Mouse (Mus musculus) neural tube, embryonic 14.5 days (tissue): ENCODE measurements around the gene Ankrd54. TPM values are rescaled to one million over a fixed set of nuclear protein-coding genes. Genes with fewer than 3 reads are reported as not detected.
A peak's percentile ranks its signal among the peaks of the same experiment; 100 is the strongest.

Experiments used
- ATAC-seq: fragments of 200-750 bp; cut with Nextera tagmentation; 2 replicates; pipeline ENCODE4 v1.8.0; 2017; ENCODE audit warnings: low read depth, mild to moderate bottlenecking, moderate TSS enrichment, moderate library complexity
- H3K27ac ChIP-seq: fragments of 300-500 bp; sonication (generic); 2 replicates; pipeline ENCODE4 v1.5.1; 2014; ENCODE audit warnings: low read depth, mild to moderate bottlenecking, control low read depth, low read length, moderate library complexity, mixed read lengths
- H3K27me3 ChIP-seq: fragments of 300-500 bp; sonication (generic); 2 replicates; pipeline ENCODE4 v1.6.1; 2014; ENCODE audit warnings: low read length; ENCODE audit not compliant: control insufficient read depth, insufficient read depth
- H3K36me3 ChIP-seq: fragments of 300-500 bp; sonication (generic); 2 replicates; pipeline ENCODE4 v1.6.1; 2014; ENCODE audit warnings: low read length, mixed read lengths; ENCODE audit not compliant: control insufficient read depth, insufficient read depth
- H3K4me1 ChIP-seq: fragments of 300-500 bp; sonication (generic); 2 replicates; pipeline ENCODE4 v1.6.1; 2014; ENCODE audit warnings: low read length; ENCODE audit not compliant: control insufficient read depth, insufficient read depth
- H3K4me2 ChIP-seq: fragments of 300-500 bp; sonication (generic); 2 replicates; pipeline ENCODE4 v1.6.1; 2014; ENCODE audit warnings: mild to moderate bottlenecking, low read depth, low read length, control low read depth
- H3K4me3 ChIP-seq: fragments of 300-500 bp; sonication (generic); 2 replicates; pipeline ENCODE4 v1.5.1; 2014; ENCODE audit warnings: low read depth, low read length, control low read depth, mixed read lengths
- H3K9ac ChIP-seq: fragments of 300-500 bp; sonication (generic); replicated peaks from 2 replicates; pipeline ENCODE4 v1.6.1; 2014; ENCODE audit warnings: low read depth, mild to moderate bottlenecking, control low read depth, low read length, mixed read lengths
- H3K9me3 ChIP-seq: fragments of 300-500 bp; sonication (generic); 2 replicates; pipeline ENCODE4 v1.6.1; 2016; ENCODE audit warnings: low read length; ENCODE audit not compliant: control insufficient read depth
- WGBS: fragments of 180-500 bp; shearing (Covaris S2); extraction: QIAGEN DNeasy Blood & Tissue Kit; methylation state at CpG from one replicate; pipeline ENCODE4 v1.1.7; 2014; 5-methylcytosine and 5-hydroxymethylcytosine counted together
- polyA plus RNA-seq: library from polyadenylated mRNA; unstranded; fragments of >200 nt; fragmentation: Nextera tagmentation; extraction: Ambion mirVana; gene quantifications from 2 replicates; pipeline ENCODE4 v1.2.1, GENCODE M21; 2014

Gene Ankrd54
- polyA plus RNA-seq, 1 experiment from 2014 or later = 46.2 TPM

DNA sequence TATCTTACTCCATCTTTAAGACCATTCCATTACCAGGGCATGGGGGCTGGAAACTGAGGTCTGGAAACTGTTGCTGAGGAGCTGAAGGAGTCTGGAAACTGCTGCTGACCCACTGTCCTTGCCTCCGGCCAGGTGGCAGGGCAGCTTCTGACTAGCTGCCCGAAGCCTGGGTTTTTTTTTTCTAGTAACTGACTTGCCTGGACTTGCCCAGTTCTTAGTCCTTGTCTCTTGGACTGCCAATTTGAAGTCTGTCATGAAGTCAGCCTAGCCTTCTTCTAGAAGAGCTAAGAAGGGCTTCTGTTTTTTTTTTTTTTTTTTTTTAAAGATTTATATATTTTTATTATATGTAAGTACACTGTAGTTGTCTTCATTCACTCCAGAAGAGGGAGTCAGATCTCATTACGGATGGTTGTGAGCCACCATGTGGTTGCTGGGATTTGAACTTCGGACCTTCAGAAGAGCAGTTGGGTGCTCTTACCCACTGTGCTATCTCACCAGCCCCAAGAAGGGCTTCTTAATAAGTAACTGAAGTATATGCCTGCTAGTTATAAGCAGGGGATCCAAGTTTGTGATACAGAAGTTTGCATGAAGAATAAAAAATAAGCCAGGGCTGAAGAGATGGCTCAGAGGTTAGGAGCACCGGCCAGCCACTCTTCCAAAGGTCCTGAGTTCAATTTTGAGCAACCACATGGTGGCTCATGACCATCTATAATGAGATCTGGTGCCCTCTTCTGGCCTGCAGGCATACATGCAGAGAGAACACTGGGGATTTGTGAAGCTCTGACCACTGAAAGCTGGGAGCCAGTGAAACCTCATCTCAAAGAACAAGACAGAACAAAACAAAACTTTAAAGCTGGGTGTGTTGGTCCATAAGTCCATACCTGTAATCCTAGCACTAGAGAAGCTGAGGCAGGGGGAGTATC lies 8.7 kb upstream of the Ankrd54 start:
- no peak overlapping the region for H3K27ac ChIP-seq
- 70% methylated on average over 5 of the region's 5 CpGs for WGBS
- no peak overlapping the region for H3K4me3 ChIP-seq
- no peak overlapping the region for H3K9ac ChIP-seq
- no peaks in the 10 kb centered on the region for H3K27me3 ChIP-seq
- no peaks in the 10 kb centered on the region for H3K36me3 ChIP-seq
- H3K9me3 ChIP-seq = no peaks in the 10 kb centered on the region
- no peak overlapping the region for H3K4me2 ChIP-seq
- no peak for ATAC-seq
- H3K4me1 ChIP-seq = peaks cover 13% of the 10 kb centered on the region; the same call in 1 of the 2 replicates

DNA sequence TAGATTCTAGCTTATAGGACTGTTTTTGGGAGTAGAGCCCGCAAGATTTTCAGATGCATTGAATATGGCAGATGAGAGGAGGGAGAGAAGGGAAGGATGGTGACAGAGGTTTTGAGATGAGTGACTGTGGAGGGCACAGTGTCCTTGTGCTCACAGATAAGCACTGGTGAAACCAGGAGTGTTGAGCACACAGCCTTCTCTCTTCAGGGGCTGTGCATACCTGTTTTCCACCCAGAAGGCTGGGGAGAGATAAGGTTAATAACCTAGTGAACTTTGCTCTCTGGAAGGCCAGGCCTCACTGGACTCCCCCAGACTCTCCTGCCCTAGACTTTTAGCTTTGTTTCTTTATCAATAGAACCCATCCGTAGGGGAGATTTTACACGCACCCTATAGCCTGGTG lies 5.7 kb upstream of the Ankrd54 start:
- no peak overlapping the region for H3K27ac ChIP-seq
- no peaks in the 10 kb centered on the region for H3K36me3 ChIP-seq
- no peak overlapping the region for H3K4me3 ChIP-seq
- no peak overlapping the region for H3K4me2 ChIP-seq
- no peak overlapping the region for H3K9ac ChIP-seq
- H3K9me3 ChIP-seq = no peaks in the 10 kb centered on the region
- no peak for ATAC-seq
- peaks cover 2% of the 10 kb centered on the region for H3K4me1 ChIP-seq
- no peaks in the 10 kb centered on the region for H3K27me3 ChIP-seq
- WGBS = 84% methylated on average over 3 of the region's 3 CpGs

DNA sequence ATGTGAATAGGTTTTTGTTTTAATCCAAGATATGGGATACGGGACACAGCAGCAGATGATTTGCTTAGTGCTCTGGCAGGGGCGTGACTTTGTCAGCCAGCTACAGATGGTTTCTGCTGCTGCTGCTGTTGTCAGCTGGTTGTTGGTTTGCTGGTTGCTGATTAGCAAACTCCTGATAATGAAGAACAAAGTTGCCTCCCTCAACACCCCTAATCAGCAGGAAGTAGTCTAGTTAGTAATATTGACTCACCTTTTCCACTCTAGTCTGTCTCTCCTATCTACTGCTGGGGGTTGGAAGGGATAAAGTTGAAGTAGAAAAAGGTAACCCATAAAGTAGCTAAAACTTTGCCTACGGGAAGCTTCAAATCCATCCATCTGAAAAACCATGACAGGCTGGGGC lies 4.9 kb upstream of the Ankrd54 start:
- 78% methylated on average over 3 of the region's 3 CpGs for WGBS
- H3K9me3 ChIP-seq = no peaks in the 10 kb centered on the region
- no peak overlapping the region for H3K9ac ChIP-seq
- no peak overlapping the region for H3K4me2 ChIP-seq
- H3K36me3 ChIP-seq = no peaks in the 10 kb centered on the region
- H3K4me3 ChIP-seq = no peak overlapping the region
- no peak for ATAC-seq
- H3K27me3 ChIP-seq = no peaks in the 10 kb centered on the region
- H3K27ac ChIP-seq = no peak overlapping the region
- peaks cover 4% of the 10 kb centered on the region for H3K4me1 ChIP-seq

DNA sequence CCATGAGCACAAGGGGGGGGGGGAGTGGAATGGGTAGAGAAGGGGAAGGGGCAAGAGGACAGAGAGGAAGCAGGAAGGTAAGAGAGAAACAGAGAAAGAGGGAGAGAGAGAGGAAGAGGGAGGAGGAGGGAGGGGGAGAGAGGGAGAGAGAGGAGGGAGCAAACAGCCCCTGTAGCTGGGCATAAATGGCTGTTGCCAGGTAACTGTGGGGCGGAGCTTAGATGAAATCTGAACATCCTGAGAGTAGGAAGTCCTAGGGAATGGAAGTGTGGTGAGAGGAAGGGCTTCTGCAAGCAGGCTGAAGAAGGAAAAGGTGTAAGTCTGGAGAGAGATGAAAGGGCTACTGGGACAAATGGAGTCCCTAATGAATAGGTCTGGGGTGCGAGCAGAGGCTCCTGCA lies 3.6 kb upstream of the Ankrd54 start:
- Histone ChIP-seq H3K4me1 (peaks cover 14% of the 10 kb centered on the region), H3K9ac (no peak overlapping the region), H3K36me3 (no peaks in the 10 kb centered on the region), H3K27ac (no peak overlapping the region), H3K4me2 (no peak overlapping the region), H3K27me3 (no peaks in the 10 kb centered on the region), H3K9me3 (no peaks in the 10 kb centered on the region), H3K4me3 (no peak overlapping the region)
- 47% methylated on average over 2 of the region's 2 CpGs for WGBS
- no peak for ATAC-seq

DNA sequence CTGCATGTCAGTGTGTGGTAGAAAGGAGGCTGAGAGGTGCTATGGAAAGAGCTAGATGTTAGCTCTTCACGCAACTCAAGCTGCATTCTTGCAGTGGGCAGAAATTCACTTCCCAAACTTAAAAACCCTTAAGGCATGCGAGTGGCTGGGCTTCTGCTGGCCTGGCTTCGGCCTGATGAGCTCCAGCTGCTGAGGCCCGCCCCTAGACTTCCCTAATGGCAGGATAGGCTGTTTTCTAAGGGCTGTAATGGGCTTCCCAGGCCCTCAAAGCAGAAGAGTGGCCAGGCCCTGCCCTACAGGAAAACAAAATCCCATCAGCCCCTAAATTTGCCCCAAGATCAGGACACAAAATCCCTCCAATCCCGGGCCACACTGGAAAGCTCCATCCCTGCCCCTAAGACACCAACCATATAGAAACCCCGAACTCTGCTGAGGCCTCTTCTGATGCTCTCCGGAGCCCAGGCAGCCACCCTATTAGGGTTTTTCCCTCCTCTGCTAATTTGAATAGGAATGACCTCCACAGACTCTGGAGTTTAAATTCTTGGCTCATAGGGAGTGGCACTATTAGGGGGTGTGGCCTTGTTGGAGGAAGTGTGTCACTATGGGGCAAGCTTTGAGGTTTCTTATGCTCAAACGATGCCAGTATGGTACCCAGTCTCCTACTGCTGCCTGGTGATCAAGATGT lies 2.5 kb upstream of the Ankrd54 start:
- H3K27me3 ChIP-seq = no peaks in the 10 kb centered on the region
- H3K27ac ChIP-seq = no peak overlapping the region
- no peak overlapping the region for H3K4me3 ChIP-seq
- no peak overlapping the region for H3K4me2 ChIP-seq
- H3K9me3 ChIP-seq = no peaks in the 10 kb centered on the region
- no peak overlapping the region for H3K9ac ChIP-seq
- H3K36me3 ChIP-seq = peaks cover 2% of the 10 kb centered on the region; the same call in 1 of the 2 replicates
- 48% methylated on average over 8 of the region's 8 CpGs for WGBS
- H3K4me1 ChIP-seq = peaks cover 16% of the 10 kb centered on the region
- no peak for ATAC-seq

DNA sequence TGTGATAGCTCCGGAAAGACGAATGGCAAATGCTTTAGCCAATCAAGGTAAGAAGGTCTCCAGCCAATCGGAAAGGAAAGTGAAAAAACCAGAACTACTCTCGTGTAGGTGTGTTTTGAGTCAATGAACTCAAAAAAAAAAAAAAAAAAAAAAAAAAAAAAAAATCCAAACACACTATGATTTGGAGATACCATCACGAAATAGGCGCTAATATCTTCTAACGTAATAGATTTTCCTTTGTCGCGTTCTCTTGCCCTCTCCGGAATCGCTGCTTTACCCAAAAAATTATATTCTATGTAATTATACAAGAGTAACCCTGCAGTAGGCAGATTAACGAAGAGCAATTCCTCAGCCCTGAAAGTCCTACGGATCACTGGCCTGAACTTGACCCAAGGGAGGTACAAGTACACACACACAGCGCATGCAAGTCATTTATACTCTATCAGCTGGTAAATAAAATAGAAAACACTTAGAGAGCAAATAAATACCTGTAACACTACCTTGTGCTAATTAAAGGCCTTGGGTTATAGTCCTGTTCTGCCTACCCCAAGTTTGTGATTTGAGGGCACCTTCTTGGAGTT lies 557 bp upstream of the Ankrd54 start:
- peak overlapping the region; percentile 23 for H3K4me3 ChIP-seq
- no peaks in the 10 kb centered on the region for H3K9me3 ChIP-seq
- H3K36me3 ChIP-seq = peaks cover 16% of the 10 kb centered on the region; the same call in 1 of the 2 replicates
- H3K9ac ChIP-seq = 0 out of 2 replicates have a peak overlapping the region, but pooled peaks have one; percentile 18
- WGBS = 11% methylated on average over 14 of the region's 14 CpGs
- H3K4me1 ChIP-seq = peaks cover 16% of the 10 kb centered on the region
- no peak overlapping the region for H3K27ac ChIP-seq
- ATAC-seq = no peak
- peak overlapping the region; percentile 45 for H3K4me2 ChIP-seq
- no peaks in the 10 kb centered on the region for H3K27me3 ChIP-seq

DNA sequence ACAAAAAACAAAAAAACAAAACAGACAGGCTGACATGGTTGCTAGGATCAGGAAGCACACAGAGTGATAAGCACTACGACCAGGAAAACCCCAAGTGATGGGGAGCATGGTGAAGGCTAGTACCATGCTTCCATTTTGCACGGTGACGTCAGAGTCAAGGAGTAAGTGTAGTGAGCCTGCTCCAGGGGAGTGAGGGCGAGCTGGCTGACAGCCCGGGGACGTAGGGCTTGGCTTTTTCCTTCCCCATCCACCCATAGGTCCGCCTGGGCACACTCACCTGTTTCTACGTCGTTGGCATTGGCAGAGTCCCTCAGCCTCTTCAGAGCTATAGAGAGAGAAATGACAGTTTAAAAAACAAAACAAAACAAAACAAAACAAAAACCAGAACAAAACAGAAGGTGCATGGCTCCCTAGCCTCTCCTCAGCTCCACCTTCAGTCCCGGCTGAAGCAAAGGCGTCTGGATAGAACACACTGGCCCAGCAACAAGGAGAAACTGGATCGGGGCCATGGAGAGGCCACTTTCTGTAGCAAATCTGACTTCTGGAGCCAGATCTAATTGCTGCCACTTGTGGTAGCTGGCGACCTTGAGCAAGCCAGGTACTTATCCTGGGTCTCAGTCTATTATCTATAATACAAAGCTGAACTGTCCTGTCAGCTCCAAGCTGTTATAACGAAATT lies 1.7 kb downstream of the Ankrd54 start:
- Histone ChIP-seq H3K4me1 (peaks cover 16% of the 10 kb centered on the region), H3K4me2 (no peak overlapping the region), H3K27ac (no peak overlapping the region), H3K27me3 (no peaks in the 10 kb centered on the region), H3K9ac (no peak overlapping the region), H3K36me3 (peaks cover 30% of the 10 kb centered on the region; the same call in 1 of the 2 replicates), H3K4me3 (no peak overlapping the region), H3K9me3 (no peaks in the 10 kb centered on the region)
- 87% methylated on average over 14 of the region's 14 CpGs for WGBS
- no peak for ATAC-seq

DNA sequence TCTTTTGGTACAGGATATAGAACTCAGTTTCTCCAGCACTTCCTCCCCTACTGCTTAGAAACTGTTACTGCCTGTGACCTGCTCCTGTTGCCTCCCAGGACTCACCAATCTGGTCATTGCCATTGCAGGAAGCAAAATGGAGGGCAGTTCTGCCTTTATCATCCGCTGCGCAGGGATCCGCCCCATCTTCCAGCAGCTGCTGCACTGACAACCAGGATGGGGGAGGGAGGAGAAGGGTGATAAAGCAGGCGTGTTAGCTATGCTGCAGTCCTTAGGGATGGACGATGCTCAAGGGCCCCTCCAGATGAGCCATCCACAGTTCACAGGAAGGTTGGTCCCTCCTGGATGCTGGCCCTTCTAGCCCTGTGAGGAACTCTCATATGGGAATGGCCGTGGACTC lies 4.8 kb downstream of the Ankrd54 start:
- Histone ChIP-seq H3K4me3 (no peak overlapping the region), H3K27ac (no peak overlapping the region), H3K36me3 (peaks cover 59% of the 10 kb centered on the region), H3K4me2 (no peak overlapping the region), H3K4me1 (peaks cover 12% of the 10 kb centered on the region; the same call in 1 of the 2 replicates), H3K9ac (no peak overlapping the region), H3K9me3 (no peaks in the 10 kb centered on the region), H3K27me3 (no peaks in the 10 kb centered on the region)
- 91% methylated on average over 6 of the region's 6 CpGs for WGBS
- no peak for ATAC-seq
